Mouse (Mus musculus) urinary bladder, postnatal 10 days (tissue): ENCODE measurements at regions not wholly inside any gene's neighbourhood (a gene's known extent, or its start where the extent isn't known, plus 50 kb on each side); places are given as distances from the start of the nearest gene placed in this dataset.

Source experiments
- DNase-seq: peaks from one replicate; pipeline ENCODE4 v3.0.0; 2022; ENCODE audit warnings: low spot score

DNA sequence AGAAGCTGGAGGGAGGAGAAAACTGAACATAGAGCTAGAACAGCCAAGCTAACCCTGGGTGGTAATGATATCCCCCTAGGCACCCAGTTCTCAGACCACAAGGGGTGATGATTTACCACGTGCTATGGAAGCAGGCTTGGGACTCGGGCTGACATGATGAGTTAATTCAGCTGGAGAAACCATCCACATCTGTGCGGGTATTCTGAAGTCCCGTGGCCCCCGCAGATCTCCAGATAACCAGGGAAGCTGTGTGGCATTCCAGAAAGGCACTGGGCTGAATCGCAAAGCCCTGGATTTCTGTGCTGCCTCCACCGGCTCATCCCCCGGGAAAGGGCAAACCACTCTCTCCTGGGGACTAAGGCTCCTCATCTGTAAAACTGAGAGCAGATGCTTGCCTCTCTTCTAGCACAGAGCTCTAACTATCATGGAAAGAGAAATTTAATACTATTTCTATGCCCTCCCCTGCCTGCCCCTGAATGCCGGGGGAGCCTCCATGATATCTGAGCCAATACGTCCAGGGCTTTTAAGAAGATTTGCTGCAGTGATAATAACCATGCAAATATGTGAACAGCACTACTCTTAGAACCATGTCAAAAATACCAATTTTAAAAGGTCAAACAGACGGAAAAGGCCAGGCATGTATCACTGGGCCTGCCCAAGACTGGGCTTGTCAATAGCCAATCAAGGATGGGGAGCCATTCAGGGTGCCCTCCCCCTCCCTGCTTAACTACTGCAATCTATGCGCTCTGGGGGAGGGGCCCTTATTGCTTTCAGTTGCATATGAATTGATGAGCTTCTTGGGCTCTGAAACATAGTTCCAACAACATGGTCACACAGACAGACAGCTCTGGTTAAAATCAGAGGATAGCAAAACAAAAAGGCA, 255.5 kb downstream of the Sox4 start:
- DNase-seq = no peak

GRCm38 (mm10) chr13:28693078-28693477, 260.4 kb downstream of the Sox4 start:
- no peak for DNase-seq

- DNase-seq = no peak
These were observed 260.9 kb downstream of the Sox4 start for GRCm38 (mm10) chr13:28692587-28692986.

GRCm38 (mm10) chr13:28690511-28691160, 262.9 kb downstream of the Sox4 start:
- no peak for DNase-seq

GRCm38 (mm10) chr13:28687838-28688237, 265.7 kb downstream of the Sox4 start:
- no peak for DNase-seq

DNA sequence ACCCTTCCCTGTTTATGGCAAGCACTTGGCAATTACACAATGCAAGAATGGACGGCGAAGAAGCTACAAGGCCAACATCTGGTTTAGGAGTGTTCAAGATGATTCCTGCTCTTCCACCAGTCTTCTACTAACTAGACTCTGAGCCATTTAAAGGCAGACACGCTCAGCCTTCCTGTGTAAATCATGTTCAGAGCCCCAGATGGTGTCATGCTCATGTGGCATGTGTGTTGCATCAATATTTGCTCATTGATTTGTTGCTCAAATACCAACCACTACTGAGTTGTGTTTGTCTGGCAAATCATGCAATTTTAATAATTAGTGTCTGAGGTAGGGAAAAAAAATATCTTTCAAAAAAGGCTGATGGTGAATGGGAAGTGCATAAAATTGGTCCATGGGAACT, 269.2 kb downstream of the Sox4 start:
- DNase-seq = no peak

GRCm38 (mm10) chr13:28680266-28680665, 273.2 kb downstream of the Sox4 start:
- DNase-seq = no peak

DNA sequence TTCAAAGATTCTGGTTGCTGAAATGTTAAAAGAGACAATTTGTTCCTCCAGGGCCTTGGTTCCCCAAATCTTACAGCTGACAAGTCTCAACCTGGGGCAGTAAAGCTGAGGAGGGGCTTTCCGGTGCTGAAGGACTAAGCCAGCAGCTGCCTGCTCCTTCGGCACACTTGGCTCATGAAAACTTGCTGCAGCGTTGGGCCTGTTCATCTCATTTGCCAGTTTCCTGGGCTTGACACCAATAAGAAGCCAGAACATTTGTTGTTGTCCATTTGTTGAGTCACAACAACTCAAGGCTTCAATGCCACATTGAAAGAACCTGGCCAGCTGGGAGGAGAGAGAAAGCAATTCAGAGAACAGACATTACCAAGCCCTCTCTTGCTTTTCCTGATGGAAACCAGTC, 279.9 kb downstream of the Sox4 start:
- DNase-seq = no peak

DNA sequence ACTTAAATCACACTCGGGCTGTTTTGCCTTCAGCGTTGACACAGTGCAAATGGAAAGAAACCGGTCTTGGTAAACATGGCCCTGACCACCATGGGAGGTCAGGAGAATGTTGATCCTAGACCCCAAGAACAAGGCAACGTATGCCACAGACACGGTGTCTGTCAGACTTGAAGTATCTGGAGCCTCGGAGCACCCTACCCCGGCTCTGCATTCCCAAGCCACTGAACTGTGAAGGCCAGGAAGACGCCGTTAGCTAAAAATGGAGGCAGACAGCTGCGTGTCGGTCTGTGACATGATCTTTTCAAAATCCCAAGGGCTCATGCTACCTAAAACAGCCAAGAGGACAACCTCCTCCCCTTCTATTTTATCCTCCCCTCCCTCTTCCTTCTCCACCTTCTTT, 282.0 kb downstream of the Sox4 start:
- DNase-seq = no peak

- no peak for DNase-seq
These were observed 283.5 kb downstream of the Sox4 start for GRCm38 (mm10) chr13:28669832-28670585.

GRCm38 (mm10) chr13:28666832-28667231, 286.7 kb downstream of the Sox4 start:
- DNase-seq = no peak

GRCm38 (mm10) chr13:28665150-28665549, 288.4 kb downstream of the Sox4 start:
- no peak for DNase-seq

- DNase-seq = no peak
These were observed 288.8 kb downstream of the Sox4 start for GRCm38 (mm10) chr13:28664698-28665097.

DNA sequence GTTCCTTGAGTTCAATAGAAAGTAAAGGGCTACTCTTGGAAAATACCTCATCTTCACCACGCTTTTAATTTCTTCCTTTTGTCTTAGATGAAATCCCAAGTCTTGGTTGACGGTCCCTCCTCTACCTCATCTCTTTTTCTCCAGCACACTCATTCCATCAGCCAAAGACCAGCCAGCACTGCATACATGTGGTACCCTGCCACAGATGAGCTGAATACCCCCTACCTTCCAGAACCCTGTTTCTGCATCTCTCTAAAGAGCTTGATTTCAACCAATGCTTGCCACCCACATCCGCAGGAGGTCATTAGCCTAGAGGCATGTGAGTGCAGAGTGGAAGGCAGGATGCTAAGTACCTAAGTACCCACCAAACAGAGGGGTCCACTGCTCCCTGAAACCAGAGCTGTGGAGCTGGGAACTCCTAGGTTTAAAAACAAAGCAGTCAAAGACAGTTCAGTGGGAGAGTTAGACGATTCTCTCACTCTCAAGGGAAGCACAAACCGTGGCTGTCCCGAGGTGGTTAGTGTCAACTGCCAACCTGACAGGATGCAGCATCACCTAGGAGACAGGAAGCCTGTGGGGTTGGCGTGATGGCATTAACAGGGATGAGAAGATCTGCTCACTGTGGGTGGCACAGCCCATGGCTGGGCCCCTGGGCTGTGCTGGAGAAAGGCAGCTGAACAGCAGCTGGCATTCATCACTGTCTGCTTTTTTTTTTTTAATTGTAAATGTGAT, 289.4 kb downstream of the Sox4 start:
- no peak for DNase-seq

GRCm38 (mm10) chr13:28663459-28663858, 290.1 kb downstream of the Sox4 start:
- DNase-seq = no peak

DNA sequence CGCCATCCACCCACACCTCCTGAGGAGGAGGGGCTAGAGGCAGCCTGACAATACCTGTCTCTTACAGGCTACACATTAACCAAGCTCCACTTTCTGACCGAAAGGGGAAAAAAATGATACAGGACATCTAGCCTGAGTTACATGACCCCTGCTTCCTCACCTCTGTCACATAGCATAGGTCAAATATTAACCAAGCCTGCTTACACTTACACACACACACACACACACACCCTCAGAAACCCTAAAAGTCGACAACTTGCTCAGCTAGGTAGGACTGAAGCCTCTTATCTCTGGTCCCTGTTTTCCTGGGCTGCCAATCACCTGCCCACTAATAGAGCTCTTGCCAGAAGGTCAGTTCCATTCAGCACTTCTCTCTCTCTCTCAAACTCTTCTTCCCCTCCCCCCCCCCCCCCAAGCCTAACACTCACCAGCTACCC, 291.2 kb downstream of the Sox4 start:
- DNase-seq = no peak

DNA sequence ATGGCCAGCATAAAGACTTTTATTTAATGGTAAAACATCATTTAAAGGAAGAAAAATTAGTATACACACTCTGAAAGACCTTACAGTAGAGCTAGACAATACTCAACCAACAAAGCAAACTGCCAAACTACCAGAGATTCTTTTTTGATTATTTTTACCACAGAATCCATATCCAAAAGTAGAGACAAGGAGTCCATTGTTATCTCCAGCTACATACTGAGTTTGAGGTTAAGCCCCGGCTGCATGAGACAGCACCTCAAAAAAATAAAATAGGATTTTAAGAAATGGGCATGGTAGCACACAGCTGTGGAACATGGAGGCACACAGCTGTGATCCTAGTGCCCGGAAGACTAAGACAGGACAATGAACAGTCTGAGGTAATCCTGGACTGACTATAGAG, 293.4 kb downstream of the Sox4 start:
- no peak for DNase-seq

GRCm38 (mm10) chr13:28658652-28659051, 294.9 kb downstream of the Sox4 start:
- DNase-seq = no peak

GRCm38 (mm10) chr13:28654883-28655282, 298.6 kb downstream of the Sox4 start:
- DNase-seq = no peak

DNA sequence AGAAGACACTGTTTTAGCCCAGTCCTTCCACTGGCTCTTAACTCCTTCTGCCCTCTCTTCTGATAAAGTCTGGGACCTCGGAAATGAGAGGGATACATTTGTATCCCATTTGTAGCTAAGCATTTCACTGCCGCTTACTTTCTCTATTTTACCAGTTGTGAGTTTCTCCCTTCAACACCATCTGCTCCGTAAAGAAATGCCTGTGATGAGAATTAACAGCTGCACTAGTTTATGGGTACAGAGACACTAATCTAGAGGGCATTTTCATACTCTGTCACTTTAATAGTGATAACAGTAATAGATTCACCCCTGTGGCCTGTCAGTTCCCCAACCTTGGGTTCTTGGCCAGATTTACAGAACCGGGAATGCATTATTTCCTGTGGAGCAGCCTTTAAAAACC, 300.2 kb downstream of the Sox4 start:
- no peak for DNase-seq

DNA sequence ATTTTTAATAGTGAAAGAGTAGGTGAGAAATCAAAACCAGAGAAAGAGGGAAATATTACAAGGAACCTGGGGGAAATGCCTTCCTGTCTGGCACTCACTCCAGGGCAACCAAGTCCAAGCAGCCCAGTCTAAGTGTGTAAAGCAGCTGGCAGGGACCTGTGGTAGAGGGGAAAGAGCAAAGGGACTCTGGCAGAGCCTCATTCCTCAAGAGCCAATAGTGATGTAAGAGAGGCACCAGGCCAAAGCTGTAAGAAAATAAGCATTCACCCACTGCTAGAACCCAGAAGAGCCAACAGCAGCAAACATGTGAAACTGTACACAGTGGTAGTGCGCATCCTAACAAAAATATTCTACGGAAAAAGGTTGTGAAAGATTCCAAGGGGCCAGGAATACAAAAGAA, 301.7 kb downstream of the Sox4 start:
- DNase-seq = no peak

DNA sequence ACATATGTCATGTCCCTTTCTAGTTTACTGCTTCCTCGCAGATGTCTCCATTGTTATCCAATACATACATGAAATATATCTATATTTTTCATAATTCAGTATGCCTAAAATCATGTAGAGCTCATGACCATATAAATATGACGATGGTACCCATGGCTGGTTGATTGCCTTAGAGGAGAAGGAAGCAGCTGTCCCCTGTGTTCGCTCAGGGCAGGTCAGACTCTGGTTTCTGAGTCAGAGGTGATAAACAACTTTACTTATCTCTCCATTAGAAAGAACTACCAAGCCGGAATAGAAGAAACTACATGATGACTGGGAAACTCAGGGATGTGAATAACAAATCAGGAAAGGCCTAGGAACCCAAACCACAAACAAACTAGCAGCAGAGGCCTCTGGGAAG, 307.6 kb downstream of the Sox4 start:
- no peak for DNase-seq
